Mouse (Mus musculus) CH12.LX (cell line): ENCODE measurements at regions not wholly inside any gene's neighbourhood (a gene's known extent, or its start where the extent isn't known, plus 50 kb on each side); places are given as distances from the start of the nearest gene placed in this dataset.

Experiments used
- DNase-seq: peaks from one replicate; pipeline ENCODE4 v3.0.0-alpha.2; 2013; ENCODE audit errors: extremely low read depth
- H3K27ac ChIP-seq: 2 replicates; pipeline ENCODE4 v1.5.1; 2012; ENCODE audit warnings: low read depth, mild to moderate bottlenecking, control low read depth, moderate library complexity; ENCODE audit not compliant: insufficient read depth
- H3K27me3 ChIP-seq: replicated peaks from 2 replicates; pipeline ENCODE3; 2012; ENCODE audit warnings: inconsistent platforms
- H3K36me3 ChIP-seq, 2 experiments: replicated peaks in 1 of 2; 2 replicates each; pipeline versions ENCODE3 to v1.6.1; 2012; ENCODE audit warnings: inconsistent platforms in 1 of 2, low read length in 1 of 2, mild to moderate bottlenecking in 1 of 2, mixed read lengths in 1 of 2, moderate library complexity in 1 of 2; ENCODE audit not compliant: control insufficient read depth in 1 of 2, insufficient read depth in 1 of 2
- H3K4me1 ChIP-seq, 2 experiments: 2 replicates each; pipeline ENCODE4 v1.6.1; 2012; ENCODE audit warnings: inconsistent platforms in 1 of 2, moderate library complexity in 1 of 2; ENCODE audit not compliant: insufficient read depth in 2 of 2, control insufficient read depth in 1 of 2
- H3K4me2 ChIP-seq: 2 replicates; pipeline ENCODE4 v1.6.1; 2012; ENCODE audit warnings: low read depth, mild to moderate bottlenecking, control low read depth; ENCODE audit not compliant: poor library complexity, insufficient read depth, severe bottlenecking
- H3K4me3 ChIP-seq, 3 experiments: fragments of 150-350 bp in 1 of 3; sonication (generic) in 1 of 3; replicated peaks in 1 of 3; 2 replicates each; pipeline versions ENCODE3 to v1.5.1; 2011 to 2012; ENCODE audit warnings: low read depth in 2 of 3, low read length in 2 of 3, mild to moderate bottlenecking in 2 of 3, moderate library complexity in 2 of 3, control low read depth in 1 of 3, improper control_type of control experiment in 1 of 3, inconsistent platforms in 1 of 3, mixed read lengths in 1 of 3; ENCODE audit not compliant: poor library complexity in 1 of 3
- H3K79me2 ChIP-seq: replicated peaks from 2 replicates; pipeline ENCODE4 v1.6.1; 2012; ENCODE audit warnings: mild to moderate bottlenecking, moderate library complexity; ENCODE audit not compliant: control insufficient read depth, poor library complexity, insufficient read depth, severe bottlenecking; ENCODE audit errors: extremely low read depth
- H3K9ac ChIP-seq: 2 replicates; pipeline ENCODE4 v1.6.1; 2012; ENCODE audit warnings: low read depth, mild to moderate bottlenecking, control low read depth, moderate library complexity; ENCODE audit not compliant: insufficient read depth
- H3K9me3 ChIP-seq: replicated peaks from 2 replicates; pipeline ENCODE3; 2012; ENCODE audit warnings: low read length, inconsistent platforms, mixed read lengths
- CHD2 ChIP-seq: IDR thresholded peaks from 2 replicates; pipeline ENCODE4 v1.6.1; 2011; ENCODE audit warnings: low read length, improper control_type of control experiment
- CTCF ChIP-seq, 2 experiments: IDR thresholded peaks in 1 of 2; conservative IDR thresholded peaks in 1 of 2; 2 replicates each; pipeline ENCODE4 v1.5.1; 2011 to 2012; ENCODE audit warnings: low read depth in 2 of 2, low read length in 2 of 2, improper control_type of control experiment in 1 of 2, inconsistent platforms in 1 of 2, mild to moderate bottlenecking in 1 of 2, moderate library complexity in 1 of 2
- EP300 ChIP-seq: IDR thresholded peaks from 2 replicates; pipeline ENCODE4 v1.6.1; 2011; ENCODE audit warnings: low read length, improper control_type of control experiment
- HCFC1 ChIP-seq: IDR thresholded peaks from 2 replicates; pipeline ENCODE4 v1.6.1; 2012; ENCODE audit warnings: low read depth, mild to moderate bottlenecking, inconsistent platforms, low read length, improper control_type of control experiment
- IRF4 ChIP-seq: IDR thresholded peaks from 2 replicates; pipeline ENCODE4 v1.6.1; 2014; ENCODE audit warnings: low read depth, mild to moderate bottlenecking, inconsistent platforms, low read length, improper control_type of control experiment
- KAT2A ChIP-seq: IDR thresholded peaks from 2 replicates; pipeline ENCODE4 v1.6.1; 2012; ENCODE audit warnings: low read length, improper control_type of control experiment, inconsistent platforms; ENCODE audit not compliant: insufficient replicate concordance
- MAFK ChIP-seq: IDR thresholded peaks from 2 replicates; pipeline ENCODE4 v1.6.1; 2011; ENCODE audit warnings: low read length, improper control_type of control experiment; ENCODE audit not compliant: insufficient replicate concordance
- MEF2A ChIP-seq: IDR thresholded peaks from 2 replicates; pipeline ENCODE4 v1.6.1; 2014; ENCODE audit warnings: low read depth, mild to moderate bottlenecking, inconsistent platforms, low read length, improper control_type of control experiment, borderline replicate concordance
- MXI1 ChIP-seq: IDR thresholded peaks from 2 replicates; pipeline ENCODE4 v1.6.1; 2011; ENCODE audit warnings: mild to moderate bottlenecking, low read depth, low read length, improper control_type of control experiment
- MYC ChIP-seq: IDR thresholded peaks from 2 replicates; pipeline ENCODE4 v1.6.1; 2011; ENCODE audit warnings: low read depth, mild to moderate bottlenecking, improper control_type of control experiment, low read length
- PAX5 ChIP-seq: IDR thresholded peaks from 2 replicates; pipeline ENCODE4 v1.6.1; 2012; ENCODE audit warnings: low read length, inconsistent platforms, mixed read lengths
- POLR2A ChIP-seq: IDR thresholded peaks from 2 replicates; pipeline ENCODE4 v1.6.1; 2011; ENCODE audit warnings: low read depth, mild to moderate bottlenecking, improper control_type of control experiment, low read length
- POLR2AphosphoS2 ChIP-seq: IDR thresholded peaks from 2 replicates; pipeline ENCODE4 v1.6.1; 2011; ENCODE audit warnings: low read depth, low read length, improper control_type of control experiment
- SMC3 ChIP-seq: IDR thresholded peaks from 2 replicates; pipeline ENCODE4 v1.6.1; 2011; ENCODE audit warnings: low read depth, low read length, improper control_type of control experiment
- TCF12 ChIP-seq: IDR thresholded peaks from 2 replicates; pipeline ENCODE4 v1.6.1; 2014; ENCODE audit warnings: low read depth, mild to moderate bottlenecking, inconsistent platforms, low read length, improper control_type of control experiment
- ZC3H11A ChIP-seq: IDR thresholded peaks from 2 replicates; pipeline ENCODE4 v1.6.1; 2012; ENCODE audit warnings: low read depth, mild to moderate bottlenecking, inconsistent platforms, low read length, improper control_type of control experiment
- ZKSCAN1 ChIP-seq: IDR thresholded peaks from 2 replicates; pipeline ENCODE4 v1.6.1; 2012; ENCODE audit warnings: low read depth, inconsistent platforms, low read length, improper control_type of control experiment, borderline replicate concordance
- ZNF384 ChIP-seq: IDR thresholded peaks from 2 replicates; pipeline ENCODE4 v1.6.1; 2012; ENCODE audit warnings: low read depth, low read length, improper control_type of control experiment, inconsistent platforms
- dilution Hi-C: fragments of 300-500 bp; cut with MboI; formaldehyde crosslinking; loops from 2 replicates; pipeline ENCODE4 v1.14.3; 2020; ENCODE audit warnings: low sequenced_read_pairs; ENCODE audit not compliant: extremely low pct_unique_long_range_greater_than_20kb, extremely low pct_ligation_motif_present
- in situ Hi-C: fragments of 300-500 bp; cut with MboI; formaldehyde crosslinking; loops from 3 replicates; pipeline ENCODE4 v1.14.3; 2019; ENCODE audit warnings: low sequenced_read_pairs, low pct_ligation_motif_present, low pct_unique_long_range_greater_than_20kb, mixed read lengths

GRCm38 (mm10) chr12:56448786-56449564 is 87.7 kb downstream of the Nkx2-1 start:
- Histone ChIP-seq H3K27me3 (no peaks in the 10 kb centered on the region), H3K4me2 (peak overlapping the region; percentile 96), H3K4me3 (peak overlapping the region in 1 of 3 experiments; percentile 13), H3K9ac (no peak overlapping the region; the same call in 1 of the 2 replicates), H3K27ac (no peak overlapping the region), H3K79me2 (no peaks in the 10 kb centered on the region), H3K9me3 (no peaks in the 10 kb centered on the region), H3K36me3 (no peaks in the 10 kb centered on the region), H3K4me1 (peaks cover 2 to 23% of the 10 kb centered on the region in 2 experiments; a peak in 2 of 4 replicates)
- in situ Hi-C loops (no loop called here), dilution Hi-C loops (no loop called here)
- TF ChIP-seq ZNF384, result peak; percentile 91
- TF ChIP-seq EP300, result peak; percentile 34; the same call in 1 of the 2 replicates
- no peak for TF ChIP-seq CTCF (conservative IDR thresholded peaks at IDR 0.05 in 1 of 2, IDR thresholded peaks at IDR 0.05 in 1 of 2; ENCODE audit: low read depth in 2 of 2, low read length in 2 of 2)
- peak; percentile 12 for DNase-seq

GRCm38 (mm10) chr12:56441166-56441817 is 95.4 kb downstream of the Nkx2-1 start:
- Histone ChIP-seq H3K9ac (no peak overlapping the region), H3K4me2 (no peak overlapping the region), H3K4me3 (no peak overlapping the region), H3K27ac (no peak overlapping the region), H3K9me3 (no peaks in the 10 kb centered on the region), H3K36me3 (no peaks in the 10 kb centered on the region), H3K4me1 (0 out of 4 replicates have a peak, but pooled peaks cover 0 to 2% of the 10 kb centered on the region in 2 experiments), H3K27me3 (no peaks in the 10 kb centered on the region)
- dilution Hi-C loops (no loop called here), in situ Hi-C loops (no loop called here)
- DNase-seq, result no peak
- TF ChIP-seq ZC3H11A (no peak), MYC (no peak), MXI1 (no peak), MEF2A (no peak), TCF12 (no peak), EP300 (no peak), ZKSCAN1 (no peak), IRF4 (no peak), HCFC1 (no peak), SMC3 (no peak), MAFK (no peak), KAT2A (no peak), CHD2 (no peak), POLR2A (no peak), PAX5 (no peak), ZNF384 (no peak), POLR2AphosphoS2 (no peak), CTCF (conservative IDR thresholded peaks at IDR 0.05 in 1 of 2, IDR thresholded peaks at IDR 0.05 in 1 of 2; ENCODE audit: low read depth in 2 of 2, low read length in 2 of 2) (no peak)
- TF ChIP-seq, all 38 proteins: peak for 0
- H3K79me2 ChIP-seq, result no peaks in the 10 kb centered on the region
